Mouse (Mus musculus) brain, embryonic 14.5 days (tissue): ENCODE data around the gene Mpzl1. TPM values are rescaled to one million over a fixed set of nuclear protein-coding genes. Genes with fewer than 3 reads are reported as not detected.

ENCODE experiments used
- DNase-seq: peaks from one replicate; pipeline ENCODE4 v3.0.0-alpha.2; 2011; ENCODE audit warnings: low read depth
- CTCF ChIP-seq: fragments of 200-500 bp; IDR thresholded peaks from 2 replicates; pipeline ENCODE4 v1.5.1; 2012; ENCODE audit warnings: inconsistent platforms, mild to moderate bottlenecking, moderate library complexity, borderline replicate concordance; ENCODE audit not compliant: insufficient read depth, insufficient read length; ENCODE audit errors: extremely low read depth
- POLR2A ChIP-seq: fragments of 200-500 bp; IDR thresholded peaks from 2 replicates; pipeline ENCODE4 v1.6.1; 2012; ENCODE audit warnings: mild to moderate bottlenecking, inconsistent platforms, borderline replicate concordance; ENCODE audit not compliant: poor library complexity, insufficient read depth, insufficient read length, severe bottlenecking; ENCODE audit errors: extremely low read depth
- polyA plus RNA-seq: library from polyadenylated mRNA; depleted of rRNA; stranded (reverse); fragments of >200 nt; gene quantifications from 2 replicates; pipeline ENCODE4 v1.2.3, GENCODE M21; 2012

Mpzl1 gene
- polyA plus RNA-seq, 1 experiment: 142 TPM

DNA sequence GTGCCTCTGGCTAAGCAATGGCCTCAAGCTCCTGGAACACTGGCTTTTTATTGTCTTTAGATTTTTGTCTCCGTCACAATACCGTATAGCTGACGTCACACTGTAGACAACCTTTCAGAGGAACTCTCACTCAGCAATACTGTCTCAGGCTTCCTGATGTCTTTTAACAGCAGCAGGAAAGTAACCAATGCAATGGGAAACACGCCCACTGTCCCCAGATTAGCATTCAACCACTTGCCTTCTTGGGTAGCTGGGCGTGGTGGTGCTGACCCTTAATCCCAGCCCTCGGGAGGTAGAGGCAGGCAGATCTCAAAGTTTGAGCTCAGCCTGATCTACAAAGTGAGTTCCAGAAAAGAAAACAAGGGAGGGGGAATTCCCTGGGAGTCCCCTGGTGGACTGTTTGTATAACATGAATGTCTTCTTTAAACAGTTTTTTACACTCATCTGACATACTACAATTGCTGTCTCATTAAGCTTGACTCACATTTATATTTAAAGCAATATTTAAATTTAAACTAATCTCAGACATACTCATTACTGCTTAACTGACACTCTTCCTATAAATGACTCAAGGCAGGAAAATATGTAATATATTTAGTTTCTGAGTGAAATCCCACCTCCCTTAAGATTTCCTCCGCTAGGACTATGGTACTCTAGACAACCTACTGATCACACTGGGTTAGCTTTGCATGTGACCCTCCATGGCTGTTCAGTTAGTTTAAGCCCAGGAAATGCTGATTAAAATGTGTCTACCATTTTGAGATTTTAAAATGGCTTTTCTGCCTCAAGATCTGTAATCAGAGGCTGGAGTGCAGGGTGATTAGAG, 24.6 kb downstream of the Mpzl1 start:
- TF ChIP-seq POLR2A (no peak), CTCF (no peak)
- DNase-seq: no peak

DNA sequence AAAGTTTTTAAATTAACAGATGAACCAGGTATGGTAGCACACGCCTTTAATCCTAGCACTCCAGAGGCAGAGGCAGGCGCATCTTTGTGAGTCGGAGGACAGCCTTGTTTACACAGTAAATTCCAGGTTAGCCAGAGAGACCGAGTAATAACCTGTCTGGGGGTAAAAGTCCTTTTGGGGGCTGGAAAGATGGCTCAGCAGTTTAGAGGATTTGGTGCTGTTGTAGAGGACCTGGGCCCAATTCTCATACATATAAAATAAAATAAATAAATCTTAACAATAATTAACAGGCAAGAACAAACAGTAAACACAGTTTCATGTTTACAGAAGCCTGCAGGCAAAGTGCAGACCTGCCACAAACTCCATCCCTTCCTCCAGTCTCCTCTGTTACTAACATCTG, 25.4 kb downstream of the Mpzl1 start:
- no peak for TF ChIP-seq POLR2A
- no peak for TF ChIP-seq CTCF
- no peak for DNase-seq

DNA sequence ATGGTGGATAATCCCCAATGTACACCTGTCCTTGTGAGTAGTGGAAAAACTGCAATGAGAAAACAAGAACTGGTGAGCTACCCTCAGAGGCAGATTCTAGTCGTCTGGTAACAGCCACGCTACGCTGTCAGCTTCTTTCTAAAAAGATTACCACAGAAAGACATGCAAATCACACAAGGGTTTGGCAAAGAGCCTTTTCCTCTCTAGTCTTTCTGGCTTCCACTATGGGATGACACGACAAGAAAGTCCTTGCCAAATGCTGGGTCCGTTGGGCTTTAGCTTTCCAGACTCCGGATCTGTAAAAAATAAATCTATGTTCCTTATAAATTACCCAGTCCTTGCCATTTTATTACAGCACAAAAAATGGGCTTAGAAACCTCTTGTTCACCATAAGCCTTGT, 28.6 kb downstream of the Mpzl1 start:
- peak; percentile 45 for DNase-seq
- TF ChIP-seq POLR2A (no peak), CTCF (no peak)

DNA sequence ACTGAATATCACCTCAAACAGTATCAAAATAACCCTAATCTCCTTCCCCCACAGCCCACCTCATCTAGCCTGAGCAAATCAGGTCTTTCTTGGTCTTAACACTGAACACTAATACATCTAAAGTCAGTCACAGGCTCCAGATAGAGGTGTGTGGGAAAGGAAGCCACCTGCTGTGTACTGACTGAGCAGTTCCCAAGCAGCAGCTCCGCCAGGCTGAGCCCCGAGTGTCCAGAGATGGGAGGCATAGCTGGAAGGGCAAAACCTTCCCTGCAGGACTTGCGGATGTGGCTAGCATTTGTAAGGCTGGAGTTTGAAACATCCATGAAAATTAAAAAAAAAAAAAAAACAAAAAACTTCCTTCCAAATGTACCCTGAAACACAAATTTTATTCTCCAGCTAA, 29.2 kb downstream of the Mpzl1 start:
- TF ChIP-seq CTCF (no peak), POLR2A (no peak)
- DNase-seq: no peak

DNA sequence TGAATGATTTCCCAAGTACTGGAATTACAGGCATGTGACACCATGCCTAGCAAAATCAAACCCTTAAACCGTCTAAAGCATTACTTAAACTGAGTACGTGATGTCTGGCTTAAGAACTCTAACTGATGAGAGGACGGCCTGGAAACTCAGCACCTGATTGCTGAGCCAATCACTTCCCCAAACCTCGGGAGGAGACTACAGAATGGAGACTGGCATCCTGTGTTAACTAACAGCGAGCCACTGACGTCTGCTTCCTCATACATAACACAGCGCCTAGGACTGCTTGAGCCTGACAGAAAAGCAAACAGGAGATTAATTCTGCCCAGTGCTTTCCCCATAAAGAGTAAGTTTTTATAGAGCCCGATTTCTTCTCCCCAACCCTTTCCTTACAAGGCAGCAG, 30.1 kb downstream of the Mpzl1 start:
- DNase-seq: no peak
- TF ChIP-seq POLR2A (no peak), CTCF (no peak)

DNA sequence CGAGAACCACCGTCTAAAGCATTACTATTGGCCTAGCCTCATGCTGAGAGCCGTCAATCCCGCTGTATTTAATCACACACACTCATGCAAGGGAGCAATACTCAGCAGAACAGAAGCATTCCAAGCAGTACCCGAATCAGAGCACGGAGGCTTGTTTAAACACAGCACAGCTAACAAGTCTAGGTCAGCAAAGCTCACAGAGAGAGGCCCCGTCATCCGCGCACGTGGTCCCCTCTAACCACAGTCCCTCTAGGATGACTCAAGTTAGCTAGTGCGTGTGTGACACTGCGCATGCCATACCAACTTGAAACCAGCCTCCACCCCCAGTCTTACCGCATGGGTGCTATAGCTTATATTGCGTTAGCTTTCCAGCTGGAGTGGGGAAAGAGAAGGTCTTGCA, 31.1 kb downstream of the Mpzl1 start:
- no peak for TF ChIP-seq POLR2A

DNA sequence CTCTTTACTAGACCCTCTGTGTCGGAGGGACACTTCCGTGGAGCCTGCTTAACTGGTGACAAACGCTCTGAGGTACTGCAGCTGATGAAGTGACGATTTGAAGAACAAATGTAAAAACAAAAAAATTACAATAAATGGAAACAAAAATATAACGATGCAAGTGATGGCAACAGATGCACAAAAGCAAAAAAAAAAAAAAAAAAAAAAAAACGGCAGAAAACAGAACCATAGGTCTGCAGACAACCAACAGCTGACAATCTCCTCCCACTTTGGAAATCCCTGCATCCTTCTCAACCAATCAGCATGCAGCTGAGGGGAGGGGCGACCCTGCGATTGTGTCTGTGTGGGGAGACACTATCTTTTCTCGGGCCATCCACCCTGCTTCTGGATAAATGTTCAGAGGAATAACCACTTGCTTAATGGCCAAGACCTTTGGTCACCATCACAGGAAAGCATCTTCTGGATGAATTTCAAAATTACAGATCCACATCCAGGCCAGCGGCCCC, 32.5 kb downstream of the Mpzl1 start:
- DNase-seq: no peak
- TF ChIP-seq POLR2A (no peak), CTCF (no peak)

More for the DNA sequence above, 31.1 kb downstream of the Mpzl1 start:
- no peak for DNase-seq

DNA sequence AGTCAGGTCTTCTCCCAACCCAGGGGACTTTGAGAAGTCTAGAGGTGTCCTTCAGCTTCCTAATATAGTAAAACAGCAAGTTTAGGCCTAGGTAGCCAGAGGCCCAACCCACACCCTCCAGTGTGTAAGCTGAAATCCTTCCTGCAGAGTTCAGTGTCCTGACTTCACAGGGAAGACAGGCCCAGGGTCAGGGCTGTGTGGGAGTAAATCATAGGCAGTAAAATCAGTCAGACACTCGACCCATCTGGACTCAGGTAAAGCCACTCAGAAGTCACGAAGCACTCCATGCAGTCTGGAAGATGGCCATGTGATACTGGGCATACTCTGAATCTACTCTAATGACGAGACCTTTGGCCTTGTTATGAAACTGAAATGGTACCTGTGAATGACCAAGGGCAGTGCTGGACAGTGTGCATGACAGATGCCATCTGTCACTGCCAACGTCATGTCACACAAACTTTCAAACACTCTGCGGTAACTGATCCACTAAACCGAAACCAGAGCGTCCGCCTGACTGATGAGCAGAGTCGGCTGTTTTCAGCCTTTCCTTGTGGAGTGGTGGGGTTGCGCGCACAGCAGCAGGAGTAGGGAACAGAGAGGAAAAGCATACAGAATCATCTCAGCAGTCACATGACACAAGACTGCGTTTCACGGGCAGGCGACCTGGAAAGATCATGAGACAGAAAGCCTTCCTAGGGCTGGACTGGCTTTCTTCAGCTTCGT, 39.5 kb downstream of the Mpzl1 start:
- TF ChIP-seq CTCF (no peak), POLR2A (no peak)

DNA sequence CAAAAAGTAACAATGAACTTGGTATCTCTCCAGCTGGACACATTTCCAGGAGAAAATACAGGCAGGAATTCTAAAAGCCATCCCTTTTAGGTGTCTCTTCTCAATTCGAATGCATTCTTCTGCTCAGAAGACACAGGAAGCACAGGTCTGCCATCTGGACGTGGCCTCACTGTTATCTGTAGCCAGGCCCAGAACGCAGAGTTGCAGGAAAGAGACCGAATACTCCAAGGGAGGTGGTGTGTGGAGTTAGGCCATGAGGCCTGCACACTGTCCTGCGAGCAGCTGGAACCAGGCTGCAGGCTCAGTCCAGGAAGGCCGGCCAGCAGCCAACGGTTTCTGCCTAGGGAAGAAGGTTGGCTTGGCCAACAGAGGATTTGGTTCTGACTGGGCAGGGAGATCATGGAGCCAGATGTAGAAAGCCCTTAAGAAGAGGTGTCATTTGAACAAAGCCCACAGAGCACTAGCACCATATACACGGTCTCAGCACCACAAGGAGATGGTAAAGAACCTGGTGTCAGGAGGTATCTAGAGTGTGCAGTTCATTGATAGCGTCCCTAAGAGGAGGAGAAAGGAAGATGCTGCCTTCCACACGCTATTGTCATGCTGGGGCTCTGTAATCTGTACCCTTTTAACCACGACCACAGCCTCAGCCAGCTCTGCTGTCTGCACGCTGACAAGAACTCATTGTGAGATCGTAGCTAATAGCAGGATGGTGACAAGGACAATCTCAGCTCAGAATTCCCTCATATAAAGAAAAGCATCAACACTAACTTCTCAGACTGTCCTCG, 41.8 kb downstream of the Mpzl1 start:
- DNase-seq: no peak
- no peak for TF ChIP-seq POLR2A
- no peak for TF ChIP-seq CTCF

More for the DNA sequence above, 39.5 kb downstream of the Mpzl1 start:
- DNase-seq: no peak

DNA sequence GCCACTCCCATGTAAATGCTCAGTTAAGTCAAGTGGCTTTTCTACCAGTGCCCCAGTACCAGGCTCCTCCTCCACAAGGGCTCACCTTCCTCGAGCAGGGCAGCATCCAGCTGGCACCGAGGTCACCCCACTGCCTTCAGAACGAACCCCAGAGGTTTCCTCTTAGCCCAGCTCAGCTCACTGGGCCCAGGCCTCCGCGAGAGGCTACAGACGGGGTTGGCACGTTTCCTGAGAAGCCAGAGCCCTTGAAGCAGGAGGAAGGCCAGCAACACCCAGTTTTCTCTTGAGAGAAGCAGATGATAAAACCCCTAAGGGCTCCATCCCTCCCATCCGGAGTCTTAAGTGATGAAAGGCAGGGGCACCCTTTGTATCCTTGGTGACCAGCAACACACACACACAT, 43.6 kb downstream of the Mpzl1 start:
- TF ChIP-seq CTCF (no peak), POLR2A (no peak)
- no peak for DNase-seq
